Mouse (Mus musculus): ENCODE measurements around the gene Chic1.

Chic1 gene

GRCm38 (mm10) chrX:103438023-103438422 is 81.7 kb downstream of the Chic1 start:
- no peak for DNase-seq

- DNase-seq = peak; percentile 3
These were observed 84.5 kb downstream of the Chic1 start for GRCm38 (mm10) chrX:103440803-103441202.

- peak; percentile 5 for DNase-seq
These were observed 87.5 kb downstream of the Chic1 start for GRCm38 (mm10) chrX:103443755-103444154.

Measured in thymus, postnatal 25 days (tissue).